Mouse (Mus musculus): Measurements from ENCODE around the gene Hoxa7.

Hoxa7 gene

DNA sequence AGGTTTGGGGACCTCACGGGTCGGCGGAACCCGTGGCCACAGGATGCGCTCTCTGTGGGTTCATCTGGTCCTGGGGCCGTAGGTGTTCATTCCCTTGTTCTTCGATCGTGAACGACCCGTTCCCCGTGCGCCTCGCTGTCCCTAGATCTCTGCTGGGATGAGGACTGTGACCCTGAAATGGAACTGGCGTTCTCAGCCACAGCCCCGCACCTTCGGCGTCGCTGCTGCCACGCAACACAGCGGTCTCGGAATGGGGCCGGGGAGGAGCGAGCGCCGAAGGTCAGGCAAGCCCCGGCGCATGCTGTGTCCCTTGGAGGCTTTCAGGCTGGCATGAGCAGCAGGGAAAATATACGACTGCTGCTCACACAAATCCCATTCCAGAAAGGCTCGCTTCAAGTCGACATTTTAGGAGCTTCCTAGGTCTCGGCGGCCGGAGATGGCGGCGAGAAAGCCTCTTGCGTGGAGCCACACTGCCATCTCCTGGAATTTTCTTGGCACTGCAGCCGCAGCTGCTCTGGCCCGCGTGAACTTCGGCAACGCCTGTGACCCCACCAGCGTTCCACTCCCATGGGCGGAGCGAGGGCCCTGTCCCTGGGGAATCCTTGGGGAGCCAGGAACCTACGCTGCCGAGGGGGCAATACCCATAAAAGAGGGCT is at the start of gene Hoxa7:
Hoxa7 (minus strand) TSS at position 518 of the 656 bp plus-strand sequence.
- DNase-seq (ENCODE audit: low read depth, low spot score): peak; percentile 96

DNA sequence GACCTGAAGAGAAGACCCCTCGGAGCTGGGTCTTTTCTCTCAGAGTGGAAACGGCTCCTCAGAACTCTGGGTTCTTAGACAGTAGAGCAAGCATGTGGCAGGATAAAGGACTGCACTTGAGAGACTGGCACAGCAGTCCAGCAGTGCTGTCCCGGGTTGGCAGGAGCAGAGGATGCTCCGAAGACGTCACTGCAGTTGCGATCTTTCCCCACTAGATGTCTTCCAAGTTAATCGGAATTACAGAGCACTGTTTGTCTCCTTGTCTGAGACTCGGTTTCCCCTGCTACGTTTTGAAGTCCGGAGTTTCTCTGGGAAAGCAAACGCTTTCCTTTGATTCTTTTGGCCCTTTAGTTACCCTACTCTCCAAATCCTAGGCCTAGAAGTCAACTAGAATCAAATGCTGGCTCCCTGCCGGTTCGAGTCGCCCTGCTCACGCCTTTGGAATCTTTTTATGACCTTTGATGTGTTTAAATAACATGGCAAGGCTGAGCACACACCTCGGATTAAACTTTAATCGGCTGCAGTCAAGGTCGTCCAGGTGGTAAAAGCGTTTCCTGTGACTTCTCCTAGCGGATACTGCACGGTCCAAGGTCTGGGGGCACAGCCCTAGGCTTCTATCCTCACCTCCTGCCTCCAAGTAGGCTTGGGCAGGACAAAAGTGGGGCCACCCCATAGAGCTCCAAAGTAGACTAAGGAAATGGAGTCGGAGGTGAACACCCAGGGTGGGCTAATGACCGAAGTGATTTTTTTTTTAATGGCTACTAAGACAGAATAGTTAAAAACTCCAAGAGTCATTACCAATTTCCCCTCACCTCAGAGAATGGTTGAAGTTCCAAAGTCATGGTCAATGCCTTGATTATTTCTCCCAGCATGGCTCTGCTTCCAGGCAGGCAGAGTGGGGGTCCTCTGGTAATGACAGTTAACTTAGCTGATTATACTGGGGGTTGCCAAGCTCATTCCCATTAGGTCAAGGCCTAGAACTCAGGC is 49.1 kb upstream of the Hoxa7 start:
- DNase-seq (ENCODE audit: low read depth, low spot score): no peak

DNA sequence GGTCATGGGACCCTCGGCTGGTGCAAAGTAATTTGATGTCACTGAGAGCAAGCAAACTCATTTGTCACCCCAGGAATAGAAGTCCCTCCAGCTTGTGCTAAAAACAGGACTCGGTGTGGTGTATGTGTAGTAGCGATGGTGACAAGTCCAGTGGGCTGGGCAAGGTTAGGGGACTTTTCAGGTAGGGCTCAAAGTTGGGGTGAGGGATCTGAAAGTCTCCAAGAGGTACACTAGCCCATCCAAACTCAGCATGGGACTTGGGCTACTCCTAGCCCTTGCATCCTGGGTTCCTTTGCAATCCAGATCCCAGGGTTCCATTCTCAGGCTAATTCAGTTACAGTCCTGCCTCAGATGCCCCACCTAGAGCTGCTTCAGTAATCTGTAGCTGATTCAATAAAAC is 47.1 kb upstream of the Hoxa7 start:
- no peak for DNase-seq (ENCODE audit: low read depth, low spot score)

DNA sequence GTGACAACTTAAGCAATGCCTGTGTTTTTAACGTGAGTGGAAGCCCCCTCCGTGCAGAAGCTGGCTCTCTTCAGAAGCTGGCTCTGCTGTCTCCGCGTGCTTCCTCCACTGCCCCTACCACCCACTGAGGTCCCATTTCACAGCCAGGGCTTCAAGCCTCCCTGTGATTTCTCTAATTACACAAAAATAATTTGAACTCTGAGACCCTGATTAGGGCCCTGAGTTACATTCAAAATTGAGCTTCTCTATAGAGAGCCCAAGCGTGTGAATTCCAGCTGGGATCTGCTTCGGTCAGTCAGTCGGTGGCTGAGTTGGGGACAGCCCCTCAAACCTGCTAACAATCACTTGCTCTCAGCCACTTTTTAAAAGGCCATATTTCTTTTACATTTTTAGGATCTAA is 46.7 kb upstream of the Hoxa7 start:
- DNase-seq (ENCODE audit: low read depth, low spot score): no peak

DNA sequence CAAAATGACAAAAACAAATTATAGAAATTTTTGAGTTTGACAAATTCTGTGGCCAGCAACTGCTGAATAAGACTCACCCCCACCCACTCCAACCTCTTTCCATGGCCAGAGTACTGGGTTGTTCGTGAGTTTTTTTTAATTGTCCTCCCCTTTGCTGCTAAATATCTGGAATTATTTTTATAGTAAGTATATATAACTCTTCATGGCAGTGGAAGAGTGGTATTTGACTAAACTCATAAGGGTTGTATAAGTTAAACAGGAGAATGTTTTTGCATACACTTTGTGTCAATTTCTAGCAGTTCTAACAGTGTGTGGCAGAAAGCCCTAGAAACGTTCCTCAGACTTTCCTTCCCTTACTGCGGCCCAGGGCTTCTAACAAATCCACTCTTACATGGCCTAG is 46.0 kb upstream of the Hoxa7 start:
- no peak for DNase-seq (ENCODE audit: low read depth, low spot score)

DNA sequence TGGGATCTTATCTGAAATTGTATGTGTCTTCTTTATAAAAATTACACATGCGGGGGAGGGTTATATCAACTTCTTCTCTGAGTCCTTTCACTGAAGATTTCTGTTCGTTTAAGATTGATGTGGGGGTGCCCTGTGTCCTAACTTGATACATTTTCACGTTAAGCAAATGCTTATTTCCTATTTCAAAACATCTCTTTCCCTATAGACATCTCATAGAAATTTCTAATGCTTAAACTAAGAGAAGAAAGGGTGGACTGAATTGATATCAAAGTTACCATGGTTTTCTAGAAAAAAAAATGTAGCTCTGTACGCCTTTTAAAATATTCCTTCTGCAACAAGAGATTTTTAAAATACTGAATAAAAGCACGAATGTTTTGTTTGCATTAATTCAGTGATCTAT is 45.6 kb upstream of the Hoxa7 start:
- DNase-seq (ENCODE audit: low read depth, low spot score): no peak

DNA sequence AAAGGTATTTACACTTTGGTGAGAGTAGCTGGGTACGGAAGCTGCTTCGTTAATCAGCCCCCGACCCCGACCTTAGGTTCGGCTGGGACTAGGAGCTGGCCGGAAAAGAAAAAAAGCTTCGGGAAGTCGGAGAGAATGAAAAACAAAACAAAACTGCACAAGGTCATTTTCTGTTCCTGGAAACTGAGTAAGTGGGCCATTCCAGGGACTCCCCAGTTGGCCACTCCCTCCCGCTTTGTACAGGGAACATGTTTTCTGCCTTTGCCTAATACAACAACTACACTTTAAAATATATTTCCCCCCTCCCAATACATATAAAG is 45.0 kb upstream of the Hoxa7 start:
- DNase-seq (ENCODE audit: low read depth, low spot score): no peak

DNA sequence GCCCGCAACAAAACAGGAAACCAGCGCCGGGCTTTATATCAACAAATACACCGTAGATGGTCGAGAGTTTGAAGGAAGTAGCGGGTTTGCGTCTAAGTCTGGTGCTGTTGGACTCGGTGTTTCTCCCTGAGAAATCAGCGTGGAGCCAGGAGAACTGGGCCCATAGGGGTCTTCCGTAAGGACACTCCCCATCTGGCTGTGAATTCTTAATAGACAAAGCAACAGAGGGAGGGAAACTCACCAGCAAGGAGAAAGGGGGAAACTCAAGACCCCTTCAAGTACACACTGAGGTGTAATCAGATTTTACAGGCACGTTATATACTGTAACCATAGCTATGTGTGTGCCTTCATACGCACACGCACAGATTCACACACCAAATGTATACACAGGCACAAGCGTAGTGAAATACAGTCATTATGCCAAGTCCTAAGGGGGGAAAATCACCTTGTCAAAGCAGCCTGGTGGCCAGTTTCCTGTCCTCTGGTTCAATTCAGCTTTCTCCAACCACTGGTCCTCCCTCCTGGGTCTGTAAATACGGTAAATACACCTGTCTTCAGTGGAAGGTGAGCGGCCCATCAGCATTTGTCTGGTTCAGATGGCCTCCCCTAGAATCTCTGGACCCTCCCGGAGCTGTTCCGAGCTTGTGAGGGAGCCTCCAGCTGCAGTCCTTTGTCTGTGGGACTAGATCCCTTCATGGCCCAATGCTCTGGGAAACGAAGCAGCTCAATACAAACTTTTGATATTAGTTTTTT is 44.4 kb upstream of the Hoxa7 start:
- DNase-seq (ENCODE audit: low read depth, low spot score): no peak

DNA sequence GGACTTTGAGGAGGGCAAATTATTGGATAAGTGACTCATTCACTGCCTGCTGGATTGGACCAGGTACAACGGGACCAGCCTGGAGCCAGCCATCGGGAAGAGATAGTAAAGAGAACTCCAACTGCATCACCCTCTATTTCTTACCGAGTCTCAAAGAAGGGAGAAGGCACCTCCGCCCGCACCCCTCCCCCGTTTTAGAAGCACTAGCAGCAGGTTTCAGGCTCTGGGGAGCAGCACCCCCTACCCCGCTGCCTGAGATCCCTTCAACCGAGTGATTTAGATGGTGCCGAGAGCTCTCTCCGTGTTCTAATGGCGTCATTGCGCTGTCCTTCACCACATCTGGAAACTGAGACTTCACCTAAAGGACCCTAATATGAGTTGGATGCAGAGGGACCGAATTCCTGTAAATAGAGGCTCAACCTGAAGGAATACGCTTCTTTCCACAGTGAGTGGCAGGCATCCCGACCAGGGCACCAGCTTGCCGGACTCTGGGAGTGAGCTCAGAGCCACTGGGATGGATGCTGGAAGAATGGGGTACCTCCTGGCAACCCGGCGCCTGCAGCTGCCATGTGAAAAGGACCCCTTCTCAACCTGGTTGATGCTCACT is 43.8 kb upstream of the Hoxa7 start:
- DNase-seq (ENCODE audit: low read depth, low spot score): no peak

DNA sequence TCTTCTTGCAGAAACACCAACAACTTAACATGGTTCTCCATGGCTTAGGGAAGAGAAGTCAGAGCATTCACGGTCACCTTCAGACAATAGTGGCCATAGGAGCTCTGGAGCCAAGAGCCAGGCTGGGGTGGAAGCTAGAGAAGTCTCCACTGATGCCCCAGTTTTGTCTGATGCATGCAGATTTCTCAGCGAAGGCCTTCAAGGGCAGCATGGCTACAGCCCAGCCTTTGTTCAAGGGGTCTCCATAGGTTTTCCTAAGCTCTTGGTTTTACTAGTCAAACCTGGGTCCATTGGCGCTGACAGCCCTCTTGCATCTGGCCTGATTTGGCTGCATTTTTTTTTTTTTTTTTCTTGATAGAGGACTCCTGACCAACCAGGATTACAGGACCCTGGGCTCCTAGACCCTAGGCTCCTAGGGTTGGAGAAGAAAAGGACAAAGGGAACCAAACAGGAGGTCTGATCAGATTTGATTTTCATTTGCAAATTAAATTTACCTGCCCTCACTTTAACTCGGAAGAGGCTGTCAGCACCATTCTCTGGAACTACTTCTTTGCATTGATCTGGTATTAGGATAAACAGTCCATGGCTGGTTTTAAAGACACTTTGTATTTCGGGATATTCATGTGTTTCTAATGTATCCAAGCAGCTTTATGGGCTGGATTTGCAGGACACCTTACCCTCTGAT is 42.6 kb upstream of the Hoxa7 start:
- no peak for DNase-seq (ENCODE audit: low read depth, low spot score)

DNA sequence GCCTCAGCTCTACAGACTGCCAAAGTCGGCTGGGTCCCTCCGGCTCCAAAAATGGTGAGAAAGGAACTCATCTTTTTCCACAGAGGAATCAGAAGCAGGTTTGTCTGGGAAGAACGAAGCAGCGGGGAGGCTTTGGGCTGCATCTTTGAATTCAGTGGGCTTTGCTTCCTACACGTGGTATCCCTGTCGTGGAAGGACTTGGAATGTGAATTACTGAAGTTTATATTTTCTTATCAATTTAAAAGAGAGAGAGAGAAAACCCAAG is 41.6 kb upstream of the Hoxa7 start:
- DNase-seq (ENCODE audit: low read depth, low spot score): no peak

DNA sequence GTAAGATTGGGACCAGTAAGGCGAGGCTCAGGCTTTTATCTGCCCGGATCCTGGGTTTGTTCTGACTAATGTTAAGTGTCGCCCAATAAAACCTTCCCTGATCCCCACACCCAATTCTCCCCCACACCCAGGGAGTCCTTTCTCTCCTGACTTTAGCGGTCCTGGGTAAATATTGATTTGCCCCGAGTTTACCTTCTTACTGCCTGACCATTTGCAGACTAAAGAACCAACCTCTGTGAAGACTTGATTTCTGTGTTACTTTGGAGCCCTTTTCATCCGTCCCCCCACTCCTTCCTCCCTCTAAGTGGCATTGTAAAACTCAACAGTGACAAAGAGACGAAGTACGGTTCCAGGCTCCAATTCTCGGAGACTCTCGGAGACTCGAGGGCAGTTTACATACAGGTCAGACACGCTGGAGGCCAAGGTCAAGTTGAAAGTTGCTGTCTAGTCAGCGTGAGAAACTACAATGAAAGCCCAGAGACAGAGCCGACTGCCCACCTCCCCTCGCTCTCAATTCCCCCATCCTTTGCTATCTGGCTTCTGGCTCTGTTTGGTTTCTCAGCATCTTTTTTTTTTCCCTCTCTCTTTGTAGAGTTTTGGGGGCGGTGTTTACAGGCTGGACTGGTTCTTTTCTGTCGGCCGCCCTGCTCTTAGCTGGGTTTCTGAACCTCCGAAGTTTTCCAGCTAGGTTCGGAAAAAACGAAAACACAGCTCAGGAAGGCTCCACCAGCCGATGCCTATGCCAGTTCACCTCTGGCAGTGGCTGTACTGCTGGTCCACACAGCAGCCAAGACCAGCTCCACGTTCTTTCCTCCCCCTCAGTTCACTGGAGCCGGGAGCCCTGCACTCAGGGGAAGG is 41.0 kb upstream of the Hoxa7 start:
- DNase-seq (ENCODE audit: low read depth, low spot score): no peak

DNA sequence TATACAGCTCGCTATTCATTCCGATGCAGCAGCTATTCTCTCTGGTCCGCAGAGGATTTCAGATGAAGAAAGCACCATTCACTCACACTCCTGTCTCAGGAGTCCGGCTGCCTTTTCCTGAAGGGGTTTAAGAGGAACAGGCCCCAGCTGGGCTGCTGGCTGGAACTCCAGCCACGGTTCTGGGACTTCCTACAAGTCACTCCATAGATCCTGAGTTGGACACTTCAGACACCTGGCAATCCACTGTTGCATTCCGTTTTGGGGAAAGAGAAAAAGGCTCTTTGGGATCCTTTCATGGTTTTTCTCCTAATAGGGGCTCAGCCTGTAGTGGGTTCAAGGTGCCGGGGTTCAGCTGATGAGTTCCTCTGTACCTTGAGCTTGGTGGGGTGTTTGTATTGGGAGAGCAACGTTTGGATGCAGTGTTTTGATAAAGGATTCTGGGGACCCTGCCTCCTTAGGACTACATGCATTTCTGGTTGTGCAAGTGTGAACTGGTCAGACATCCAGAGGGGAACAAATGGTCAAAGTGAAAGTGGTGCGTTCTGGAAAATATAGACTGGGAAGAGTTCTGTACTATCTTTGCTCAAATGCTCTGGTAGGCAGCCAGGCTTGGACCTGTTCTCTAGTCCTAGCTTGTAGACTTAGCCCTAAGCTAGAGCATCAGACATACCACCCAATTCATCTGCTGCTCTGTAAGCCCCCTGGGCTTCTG is 40.3 kb upstream of the Hoxa7 start:
- DNase-seq (ENCODE audit: low read depth, low spot score): no peak

DNA sequence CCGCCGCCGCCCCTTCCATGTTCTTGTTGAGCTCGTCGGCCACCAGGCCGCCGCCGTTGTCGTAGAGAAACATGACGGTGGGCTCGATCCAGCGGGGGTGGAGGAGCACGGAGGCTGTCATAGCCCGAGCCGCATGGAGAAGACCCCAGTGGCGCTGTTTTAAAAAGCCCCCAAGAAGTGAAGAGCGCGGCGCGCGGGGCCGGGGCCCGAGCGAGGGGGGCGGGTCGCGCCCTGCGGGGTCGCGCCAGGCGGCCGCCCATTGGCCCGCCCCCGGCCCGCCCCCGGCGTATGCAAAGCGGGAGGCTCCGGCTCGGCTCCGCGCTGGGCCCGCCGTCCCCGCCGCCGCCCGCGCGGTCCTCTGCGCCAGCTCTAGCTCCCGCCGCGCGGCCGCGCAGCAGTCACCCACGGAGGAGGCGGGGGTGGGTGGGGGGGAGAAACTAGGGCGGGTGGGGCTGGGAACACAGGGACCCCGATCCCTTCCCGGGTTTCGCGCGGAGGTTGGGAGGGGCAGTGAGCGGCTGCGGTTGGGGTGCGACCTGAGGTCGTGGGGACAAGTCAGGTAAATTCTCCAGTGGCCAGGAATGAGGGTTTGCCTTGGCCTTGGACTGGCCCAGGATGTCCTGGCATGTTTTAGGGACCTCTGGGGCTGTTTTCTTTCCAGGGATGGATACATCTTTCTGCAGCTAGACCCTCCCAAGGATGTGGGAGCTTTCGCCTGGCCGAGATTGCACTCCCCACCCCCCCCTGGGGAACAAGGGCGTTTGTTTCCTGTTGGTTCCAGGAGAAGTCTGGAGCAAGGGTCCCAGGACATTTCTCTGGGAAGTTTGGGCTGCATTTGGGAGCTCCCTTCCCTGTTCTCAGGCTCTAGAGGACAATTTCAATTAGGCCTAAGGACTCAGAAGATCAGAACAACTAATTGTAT is 39.3 kb upstream of the Hoxa7 start, which contains the start of gene Hoxa13:
Hoxa13 (minus strand) TSS at position 227 of the 922 bp plus-strand sequence.
- no peak for DNase-seq (ENCODE audit: low read depth, low spot score)

DNA sequence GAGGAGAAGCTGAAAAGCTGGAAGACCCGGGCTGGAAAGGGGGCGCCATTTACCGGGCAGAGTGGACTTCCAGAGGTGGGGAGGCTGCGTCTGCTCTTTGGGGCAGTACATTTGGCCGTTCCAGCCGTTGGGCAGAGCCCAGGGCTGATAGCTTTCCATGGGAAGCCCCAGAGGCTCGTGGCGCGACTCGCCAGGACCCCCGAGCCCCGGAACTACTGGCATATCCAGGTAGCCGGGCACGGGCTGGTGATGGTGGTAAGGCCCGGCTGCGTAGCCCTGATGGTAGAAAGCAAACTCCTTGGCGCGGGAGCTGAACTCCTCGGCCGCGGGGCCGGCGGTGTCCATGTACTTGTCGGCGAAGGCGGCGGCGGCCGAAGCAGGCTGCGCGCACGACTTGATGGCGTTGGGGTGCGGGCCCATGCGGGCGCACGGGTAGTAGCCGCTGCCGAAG is 38.2 kb upstream of the Hoxa7 start:
- DNase-seq (ENCODE audit: low read depth, low spot score): no peak

DNA sequence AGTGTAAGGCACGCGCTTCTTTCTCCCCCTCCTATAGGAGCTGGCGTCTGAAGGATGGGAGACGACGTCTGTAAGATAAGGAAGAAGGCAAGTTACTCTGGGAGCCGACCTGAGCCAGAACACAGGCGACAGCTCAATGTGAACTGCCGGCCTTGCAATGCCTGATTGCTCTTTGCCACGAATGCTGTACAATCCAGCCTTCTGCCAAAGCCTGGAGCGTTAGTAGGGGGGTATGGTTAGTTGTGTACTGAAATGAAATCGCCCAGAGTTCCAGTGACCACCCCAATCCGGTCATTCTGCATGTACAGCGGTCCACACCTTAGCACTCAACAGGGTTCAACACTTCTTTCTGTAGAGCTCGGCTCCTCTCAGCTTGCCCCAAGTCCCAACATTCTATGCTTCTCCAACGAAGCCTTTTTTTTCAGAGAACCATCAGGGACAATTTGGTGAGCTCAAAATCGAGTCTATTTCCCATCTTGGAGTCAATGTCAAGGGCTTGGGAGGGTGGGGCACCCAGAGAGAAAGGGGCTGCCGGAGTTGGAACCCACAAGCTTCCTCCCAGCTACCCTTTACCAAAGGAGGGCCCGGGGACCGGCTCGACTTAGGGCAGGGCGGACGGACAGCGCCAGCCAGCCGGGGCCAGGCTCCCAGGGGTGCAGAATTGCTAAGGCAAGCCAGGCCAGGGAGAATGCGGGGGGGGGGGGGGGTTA is 37.6 kb upstream of the Hoxa7 start:
- no peak for DNase-seq (ENCODE audit: low read depth, low spot score)

DNA sequence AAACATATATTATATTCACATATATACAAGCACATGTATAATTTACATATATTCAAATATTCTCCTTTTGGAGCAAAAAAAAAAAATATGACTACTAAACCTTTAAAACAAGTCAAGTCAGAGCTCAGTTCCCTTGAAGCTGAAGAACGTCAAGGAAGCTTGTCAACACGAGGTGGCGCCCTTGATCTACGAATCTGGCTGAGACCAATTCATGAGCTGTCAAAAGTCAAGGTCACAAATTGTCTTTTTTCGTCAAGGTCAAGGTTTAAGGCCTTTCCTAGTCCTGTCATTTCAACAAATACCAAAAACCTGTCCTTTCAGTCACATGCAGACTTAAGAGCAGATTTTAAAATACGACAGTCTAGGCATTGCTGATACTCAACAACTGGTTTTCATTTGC is 35.3 kb upstream of the Hoxa7 start:
- peak; percentile 88 for DNase-seq (ENCODE audit: low read depth, low spot score)

Data from mesoderm, embryonic 11.5 days (tissue).